Mouse (Mus musculus) embryonic fibroblast, embryonic 13.5 days (primary cell): ENCODE measurements around the gene Btn1a1. TPM values are rescaled to one million over a fixed set of nuclear protein-coding genes. Genes with fewer than 3 reads are reported as not detected.

Experiments
- H3K27ac ChIP-seq: 2 replicates; pipeline ENCODE4 v1.5.1; 2012; ENCODE audit warnings: low read length, control low read depth, inconsistent platforms; ENCODE audit not compliant: insufficient read depth
- H3K4me1 ChIP-seq: 2 replicates; pipeline ENCODE4 v1.6.1; 2011; ENCODE audit warnings: low read length; ENCODE audit not compliant: control insufficient read depth, insufficient read depth
- H3K4me3 ChIP-seq: 2 replicates; pipeline ENCODE4 v1.5.1; 2011; ENCODE audit warnings: mild to moderate bottlenecking, control low read depth, low read length; ENCODE audit not compliant: insufficient read depth
- CTCF ChIP-seq: IDR thresholded peaks from 2 replicates; pipeline ENCODE4 v1.5.1; 2011; ENCODE audit warnings: mild to moderate bottlenecking, control low read depth, low read length, moderate library complexity, borderline replicate concordance; ENCODE audit not compliant: insufficient read depth
- POLR2A ChIP-seq: IDR thresholded peaks from 2 replicates; pipeline ENCODE4 v1.6.1; 2011; ENCODE audit warnings: low read depth, mild to moderate bottlenecking, control low read depth, low read length, moderate library complexity
- polyA plus RNA-seq: library from polyadenylated mRNA; stranded (reverse); fragments of >200 nt; gene quantifications from 2 replicates; pipeline ENCODE4 v1.2.4, GENCODE M21; 2011; ENCODE audit warnings: low read depth; ENCODE audit not compliant: missing spikeins, insufficient read length

Gene Btn1a1
- polyA plus RNA-seq, 1 experiment = not detected

DNA sequence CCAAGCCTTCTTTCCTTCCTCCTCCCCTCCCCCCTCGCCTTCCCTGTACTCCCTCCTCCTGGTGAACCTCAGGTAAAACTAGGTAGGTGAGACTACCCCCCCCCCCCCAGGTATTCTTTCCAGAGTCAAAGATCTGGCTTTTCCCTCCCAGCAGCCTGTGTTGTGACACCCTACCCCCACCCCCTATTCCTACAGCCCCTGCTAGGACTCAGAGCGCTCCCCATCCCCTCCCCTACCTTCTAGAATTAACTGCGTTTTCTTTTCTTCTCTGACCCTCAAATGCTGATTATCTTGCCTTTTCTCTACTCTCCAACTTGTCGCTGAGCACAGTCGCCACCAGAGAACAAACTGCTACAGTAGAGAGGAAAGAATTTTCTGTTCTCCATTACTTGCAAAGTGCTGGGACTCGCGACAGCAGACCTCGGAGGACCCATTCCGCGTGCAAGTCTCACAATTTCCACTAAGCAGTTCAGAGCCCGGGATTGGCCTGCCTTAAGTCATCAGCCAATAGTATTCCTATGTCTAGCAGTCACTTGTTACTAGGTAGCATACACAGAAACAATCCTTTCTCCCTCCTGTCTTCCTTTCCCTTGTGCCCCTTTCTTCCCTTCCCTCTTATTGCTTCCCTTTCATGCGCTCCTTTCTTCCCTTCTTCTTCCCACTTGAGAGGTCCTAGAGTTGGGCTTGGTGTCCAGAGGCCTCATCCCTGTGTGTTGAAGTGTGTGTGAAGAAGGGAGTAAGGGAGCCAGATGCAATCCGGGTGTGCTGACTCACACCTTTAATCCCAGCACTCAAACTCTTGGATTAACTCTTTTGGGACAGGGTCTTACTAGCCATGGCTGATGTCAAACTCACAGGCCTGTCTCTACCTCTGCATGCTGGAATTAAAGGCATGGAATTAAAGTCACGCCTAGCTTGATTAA is 23.0 kb upstream of the Btn1a1 start, which contains the start of gene Btn2a2:
Gene Btn2a2 (minus strand): TSS at position 458 of the 923 bp plus-strand sequence.
- no peak for TF ChIP-seq CTCF
- no peak for TF ChIP-seq POLR2A
- H3K4me1 ChIP-seq = no peaks in the 10 kb centered on the region; the same call in 1 of the 2 replicates
- no peak within 1 kb of the TSS for H3K27ac ChIP-seq
- peak within 1 kb of the TSS; percentile 36 for H3K4me3 ChIP-seq

DNA sequence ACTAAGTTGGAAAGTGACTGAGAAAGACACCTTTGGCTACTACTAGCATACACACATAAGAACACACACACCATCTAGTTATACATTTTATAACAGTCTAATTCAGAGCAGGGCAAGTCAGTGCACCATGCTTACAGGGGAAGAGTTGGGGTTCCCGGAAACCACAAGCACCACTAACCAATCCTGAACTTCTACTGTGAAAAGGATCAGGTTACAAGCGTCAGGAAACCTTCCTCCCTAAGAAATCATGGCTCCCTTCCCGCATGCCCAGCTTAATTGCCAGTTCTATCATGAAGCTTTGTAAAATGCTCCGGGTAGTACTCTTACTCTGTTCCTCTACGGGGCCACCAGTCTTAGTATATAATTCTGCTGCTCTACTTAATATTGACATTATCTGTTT is 19.6 kb upstream of the Btn1a1 start:
- Histone ChIP-seq H3K4me1 (no peaks in the 10 kb centered on the region), H3K4me3 (no peak overlapping the region), H3K27ac (no peak overlapping the region)
- TF ChIP-seq CTCF = no peak

DNA sequence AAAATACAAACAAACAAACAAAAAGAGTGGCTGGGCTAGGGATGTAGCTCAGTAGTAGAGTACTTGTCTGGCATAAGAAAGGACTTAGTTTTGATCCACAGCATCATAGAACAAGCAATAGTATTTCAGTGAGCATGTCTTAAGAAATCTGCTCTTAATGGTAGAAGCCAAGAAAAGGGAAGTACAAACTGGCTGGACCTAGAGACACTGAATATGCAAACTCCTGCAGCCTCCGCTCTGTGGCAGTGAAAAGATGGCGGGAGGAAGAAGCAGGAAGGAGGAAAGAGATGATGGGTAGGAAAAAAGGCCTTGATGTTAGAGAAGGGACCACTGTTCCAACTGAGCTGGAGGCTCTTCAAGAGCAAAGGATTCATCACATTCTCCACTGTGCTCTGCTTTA is 17.5 kb upstream of the Btn1a1 start:
- Histone ChIP-seq H3K27ac (no peak overlapping the region), H3K4me1 (no peaks in the 10 kb centered on the region), H3K4me3 (no peak overlapping the region)
- TF ChIP-seq CTCF (no peak), POLR2A (no peak)

DNA sequence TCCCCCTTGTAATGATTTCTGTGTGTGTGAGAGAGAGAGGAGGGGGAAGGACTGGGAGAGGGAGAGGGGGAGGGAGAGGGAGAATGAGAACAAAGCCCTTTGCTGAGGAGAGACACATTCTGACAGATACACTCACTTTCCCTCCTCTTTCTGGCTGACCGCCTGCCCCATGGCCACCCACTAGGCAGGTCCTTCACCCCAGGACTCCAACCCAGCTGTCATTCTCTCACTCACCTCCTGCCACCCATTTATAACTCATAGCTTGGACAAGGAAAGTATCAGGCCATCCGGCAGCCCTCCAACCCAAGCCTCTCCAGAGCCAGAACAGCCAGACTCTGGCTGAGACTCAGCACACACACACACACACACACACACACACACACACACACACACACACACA is 10.0 kb upstream of the Btn1a1 start:
- TF ChIP-seq CTCF (no peak), POLR2A (no peak)
- H3K27ac ChIP-seq = no peak overlapping the region

DNA sequence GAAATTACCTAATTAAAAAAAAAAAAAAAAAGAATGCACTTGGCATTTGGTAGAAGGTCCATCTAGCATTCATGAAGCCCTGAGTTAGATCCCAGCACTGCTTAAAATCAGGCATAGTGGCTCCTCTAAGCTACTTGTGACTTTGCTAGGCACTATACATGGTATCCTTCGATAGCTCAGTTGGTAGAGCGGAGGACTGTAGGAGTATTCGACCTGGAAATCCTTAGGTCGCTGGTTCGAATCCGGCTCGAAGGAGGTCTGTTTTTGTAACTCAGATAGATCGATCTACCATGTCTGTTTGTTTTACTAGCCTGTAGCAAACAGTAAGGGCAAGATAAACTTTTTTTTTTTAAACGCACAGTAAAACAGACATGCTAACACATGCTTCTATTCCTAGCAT is 1.2 kb upstream of the Btn1a1 start:
- Histone ChIP-seq H3K27ac (no peak overlapping the region), H3K4me3 (no peak overlapping the region), H3K4me1 (peaks cover 2% of the 10 kb centered on the region; the same call in 1 of the 2 replicates)
- TF ChIP-seq CTCF = no peak
- TF ChIP-seq POLR2A = no peak

More for the DNA sequence above, 10.0 kb upstream of the Btn1a1 start:
- Histone ChIP-seq H3K4me1 (no peaks in the 10 kb centered on the region), H3K4me3 (no peak overlapping the region)

DNA sequence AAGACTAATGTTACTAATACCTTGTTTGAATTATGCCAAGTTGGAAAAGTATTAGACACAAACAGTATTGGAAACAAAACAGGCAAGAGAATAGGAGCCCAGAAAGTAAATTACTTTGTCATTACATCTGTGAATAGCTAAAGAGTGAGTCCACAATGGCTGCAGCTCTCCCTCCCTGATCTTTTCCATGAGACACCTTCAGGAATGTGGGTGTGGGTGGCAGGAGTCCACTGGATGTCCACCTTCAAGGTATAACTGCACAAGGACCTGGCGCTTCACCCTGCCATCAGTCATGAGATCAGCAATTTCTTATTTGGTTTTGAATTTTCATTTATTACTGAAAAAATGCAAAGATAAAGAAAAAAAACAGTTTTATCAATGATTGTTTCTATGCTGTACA is 605 bp upstream of the Btn1a1 start:
- no peak for TF ChIP-seq POLR2A
- no peak for TF ChIP-seq CTCF
- Histone ChIP-seq H3K4me3 (no peak overlapping the region), H3K4me1 (peaks cover 2% of the 10 kb centered on the region; the same call in 1 of the 2 replicates), H3K27ac (no peak overlapping the region)

DNA sequence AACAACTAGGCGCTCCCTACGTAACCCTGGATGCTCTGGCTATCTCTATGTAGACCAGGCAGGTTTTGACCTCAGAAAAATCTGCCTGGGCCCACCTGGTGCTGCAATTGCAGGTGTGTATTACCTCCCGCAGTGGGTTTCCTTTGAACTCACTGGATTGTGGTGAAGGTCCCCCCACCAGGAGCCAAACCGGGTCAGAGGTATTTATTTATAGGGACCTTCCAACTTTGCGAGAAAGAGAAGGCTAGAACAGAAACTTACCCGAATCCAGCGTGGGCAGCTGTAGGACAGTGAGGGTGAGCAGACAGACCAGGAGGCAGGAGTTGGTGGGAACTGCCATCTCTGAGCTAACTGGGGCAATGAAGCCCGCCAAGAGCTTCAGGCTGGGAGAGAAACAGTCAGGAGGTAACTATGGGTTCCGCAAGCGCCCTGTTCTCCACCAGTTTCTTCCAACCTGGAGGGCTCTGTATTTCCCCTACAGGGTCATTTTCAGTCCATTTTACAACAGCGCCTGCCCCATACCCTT is 797 bp downstream of the Btn1a1 start:
- H3K27ac ChIP-seq = no peak overlapping the region

DNA sequence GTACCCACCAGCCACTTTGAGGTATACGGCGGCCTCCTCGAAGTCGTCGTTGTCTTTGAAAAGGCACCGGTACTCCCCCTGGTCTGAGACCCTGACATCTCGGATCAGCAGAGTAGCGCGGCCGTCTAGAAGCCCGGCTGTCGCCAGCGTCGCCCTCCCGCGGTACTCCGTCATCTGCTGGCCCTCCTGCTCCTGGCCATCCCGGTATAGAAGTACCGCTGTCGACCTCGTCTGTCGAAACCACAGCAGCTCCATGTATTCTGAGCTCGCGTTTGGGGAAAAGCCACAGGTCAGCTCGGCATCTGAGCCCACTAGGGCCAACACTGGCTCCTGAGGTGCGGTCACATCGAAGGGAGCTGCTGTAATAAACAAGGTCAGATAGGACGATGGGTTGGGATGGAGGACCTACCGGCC is 1.5 kb downstream of the Btn1a1 start:
- Histone ChIP-seq H3K4me1 (peaks cover 2% of the 10 kb centered on the region; the same call in 1 of the 2 replicates), H3K4me3 (peak overlapping the region; percentile 74), H3K27ac (no peak overlapping the region)
- no peak for TF ChIP-seq POLR2A
- no peak for TF ChIP-seq CTCF

More for the DNA sequence above, 797 bp downstream of the Btn1a1 start:
- TF ChIP-seq POLR2A (no peak), CTCF (no peak)
- Histone ChIP-seq H3K4me1 (peaks cover 2% of the 10 kb centered on the region; the same call in 1 of the 2 replicates), H3K4me3 (peak overlapping the region; percentile 74)

DNA sequence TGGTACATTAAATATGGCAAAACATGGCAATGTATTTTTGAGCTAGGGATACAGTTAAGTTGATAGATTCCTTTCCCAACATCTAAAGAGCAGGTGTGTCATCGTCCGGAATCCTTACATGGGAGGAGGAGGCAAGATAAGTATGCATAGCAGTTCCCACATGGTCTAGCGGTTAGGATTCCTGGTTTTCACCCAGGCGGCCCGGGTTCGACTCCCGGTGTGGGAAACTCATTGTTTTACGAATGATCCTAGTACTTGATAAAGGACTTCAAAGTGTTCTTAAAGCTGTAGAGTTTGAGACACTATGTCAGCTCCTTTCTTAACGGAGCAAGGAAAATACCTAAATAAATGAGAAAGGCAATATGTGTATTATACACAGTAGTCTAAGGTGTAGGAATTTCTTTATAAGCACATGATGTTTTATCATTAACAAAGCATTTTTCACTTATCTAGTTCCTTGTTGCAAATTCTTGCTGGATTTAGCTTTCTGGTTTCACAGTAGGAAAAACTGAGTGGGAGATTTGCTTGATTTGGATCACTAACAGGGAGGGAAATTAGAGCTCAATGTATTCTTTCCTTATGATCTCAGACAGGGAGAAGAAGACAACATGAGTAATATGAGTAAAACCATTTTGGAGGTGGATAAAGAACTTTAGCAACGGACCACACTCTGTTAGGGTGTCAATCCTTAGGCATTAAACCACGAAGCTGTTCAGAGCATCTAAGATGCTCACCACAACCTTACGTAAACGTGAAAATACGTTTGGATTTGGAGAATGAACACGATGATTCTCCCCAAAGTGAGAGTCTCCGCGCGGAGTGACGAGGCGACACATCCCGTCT is 2.1 kb downstream of the Btn1a1 start:
- Histone ChIP-seq H3K27ac (no peak overlapping the region), H3K4me1 (peaks cover 2% of the 10 kb centered on the region; the same call in 1 of the 2 replicates), H3K4me3 (peak overlapping the region; percentile 74)
- no peak for TF ChIP-seq CTCF
- no peak for TF ChIP-seq POLR2A

DNA sequence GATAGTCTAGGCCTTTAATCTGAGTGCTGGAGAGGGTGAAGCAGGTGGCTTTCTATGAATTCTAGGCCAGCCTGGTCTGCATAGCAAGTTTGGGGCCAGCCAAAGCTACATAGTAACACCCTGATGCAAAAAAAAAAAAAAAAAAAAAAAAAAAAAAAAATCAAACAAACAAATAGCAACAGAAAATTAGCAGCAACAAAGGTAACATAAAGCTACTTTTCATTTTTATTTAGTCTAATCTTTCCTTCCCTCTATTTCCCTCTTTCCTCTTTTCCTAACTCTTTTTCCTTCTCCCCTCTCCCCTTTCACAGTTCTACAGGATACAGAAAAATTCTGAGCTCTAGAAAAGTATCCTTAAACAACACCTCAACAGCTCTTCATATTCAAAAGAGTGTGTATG is 3.0 kb downstream of the Btn1a1 start:
- no peak overlapping the region for H3K27ac ChIP-seq
- TF ChIP-seq CTCF = no peak
- no peak overlapping the region for H3K4me3 ChIP-seq
- H3K4me1 ChIP-seq = peaks cover 2% of the 10 kb centered on the region; the same call in 1 of the 2 replicates
